Mouse (Mus musculus): ENCODE results near the gene Rexo5.

GRCm38 (mm10) chr7:119892198-119892597 is 98.4 kb downstream of the Rexo5 start:
- no peak for TF ChIP-seq EP300 (IDR thresholded peaks at IDR 0.05; ENCODE audit: low read depth)
- TF ChIP-seq CTCF (IDR thresholded peaks at IDR 0.05; ENCODE audit: low read depth) = no peak

Measured in heart, postnatal 0 days (tissue).